Mouse (Mus musculus): ENCODE measurements around the gene Tmem80. TPM values are rescaled to one million over a fixed set of nuclear protein-coding genes. Genes with fewer than 3 reads are reported as not detected.

Tmem80 gene
- polyA plus RNA-seq (2015; fragmentation: Nextera tagmentation; extraction: Ambion mirVana): 54.7 and 58.8 TPM in 2 replicates

DNA sequence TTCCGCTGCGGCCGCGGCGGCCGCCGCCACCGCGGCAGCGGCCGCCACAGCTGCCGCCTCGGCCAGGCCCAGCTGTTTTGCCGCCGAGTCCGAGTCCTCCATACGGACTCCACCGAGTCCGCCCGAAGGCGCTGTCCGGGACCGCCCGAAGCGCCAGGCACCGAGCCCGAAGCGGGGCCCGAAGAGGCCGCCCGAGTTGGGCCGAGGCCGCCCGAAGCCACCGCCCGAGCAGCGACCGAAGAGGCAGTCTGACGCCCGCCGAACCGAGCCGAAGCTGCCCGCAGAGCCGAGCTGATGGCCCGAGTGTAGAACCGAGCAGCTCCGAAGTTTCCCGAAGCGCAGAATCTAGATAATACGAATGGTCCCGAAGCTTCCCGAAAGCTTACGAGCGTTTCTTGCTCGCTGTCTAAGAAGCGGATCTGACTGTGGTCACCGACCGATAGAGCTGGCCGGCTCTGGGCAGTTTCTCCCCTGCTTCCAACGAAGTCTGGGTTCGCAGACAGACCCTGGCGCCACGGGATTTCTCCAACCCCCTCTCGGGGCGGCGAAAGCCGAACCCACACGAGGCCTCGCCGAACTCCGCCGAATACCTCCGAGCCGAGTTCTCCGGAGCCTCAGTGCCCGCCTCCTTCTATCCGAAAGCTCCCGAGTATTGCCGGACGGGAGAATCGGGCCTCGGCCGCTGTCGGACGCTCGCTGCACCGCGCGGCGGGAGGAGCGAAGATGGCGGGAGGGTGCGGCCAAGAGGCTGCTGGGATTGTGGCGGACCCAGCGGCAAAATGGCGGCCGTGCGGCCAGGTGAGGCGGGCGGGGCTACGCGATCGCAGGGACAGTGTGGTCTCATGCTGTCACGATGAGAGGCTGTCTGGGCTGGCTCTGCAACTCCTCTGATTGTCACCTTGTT is at the start of gene Tmem80, which contains the start of gene Deaf1:
TSS of gene Tmem80 (plus strand) at position 271 of the 904 bp plus-strand sequence.
TSS of gene Deaf1 (minus strand) at position 222 of the 904 bp plus-strand sequence.
- peaks cover 39% of the 10 kb centered on the region for H3K4me1 ChIP-seq (replicated peaks)
- H3K27me3 ChIP-seq: no peaks in the 10 kb centered on the region
- no peaks in the 10 kb centered on the region for H3K9me3 ChIP-seq
- peak within 1 kb of the TSS; percentile 92 for H3K9ac ChIP-seq
- WGBS: under 1% methylated on average over 104 of the region's 105 CpGs
- peak within 1 kb of the TSS; percentile 70 for H3K4me3 ChIP-seq
- peaks cover 7% of the 10 kb centered on the region for H3K36me3 ChIP-seq
- H3K4me2 ChIP-seq: peak within 1 kb of the TSS; percentile 97
- ATAC-seq (ENCODE audit: low FRiP score, low read depth): peak; percentile 96
- peak within 1 kb of the TSS; percentile 96 for H3K27ac ChIP-seq (replicated peaks)

DNA sequence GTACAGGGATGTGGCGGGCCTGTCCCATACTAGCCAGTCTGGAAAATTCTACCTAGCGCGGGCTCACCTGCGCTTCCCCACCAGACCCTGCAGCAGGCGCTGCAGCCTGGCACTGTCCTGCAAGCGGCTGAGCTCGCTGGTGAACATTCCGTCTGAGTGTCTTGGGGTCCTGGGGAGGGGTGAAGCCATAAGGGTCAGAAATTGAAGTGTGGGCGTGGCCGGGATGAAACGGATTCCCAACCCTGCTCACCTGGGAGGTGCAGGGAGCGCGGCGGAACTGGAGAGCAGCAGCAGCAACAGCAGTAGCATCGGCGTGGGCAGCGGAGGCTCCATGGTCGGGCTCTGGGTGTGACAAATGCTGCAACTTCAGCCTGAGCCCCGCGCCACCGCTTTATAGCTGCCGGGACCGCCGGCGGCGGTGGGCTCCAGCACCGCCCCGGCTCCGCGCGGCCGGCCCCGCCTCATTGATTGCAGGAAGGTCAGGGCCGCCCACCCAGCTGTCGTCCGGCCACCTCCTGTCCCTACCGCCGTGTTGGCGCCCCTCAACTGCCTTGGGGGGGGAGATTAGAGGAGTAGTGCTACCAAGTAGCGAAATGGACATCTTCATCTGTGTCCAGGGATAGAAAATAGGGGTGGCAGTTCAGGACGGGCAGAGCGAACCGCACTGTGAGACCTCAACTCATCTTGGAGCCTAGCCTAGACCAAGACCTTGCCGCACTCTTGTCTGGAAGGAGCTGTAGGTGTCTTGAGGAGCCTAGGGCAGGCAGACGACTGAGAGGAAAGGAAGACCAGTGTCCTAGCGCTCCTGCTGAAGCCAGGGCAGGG is 48.6 kb upstream of the Tmem80 start, which contains the start of gene Sct:
TSS of gene Sct (minus strand) at position 368 of the 825 bp plus-strand sequence.
- Histone ChIP-seq H3K4me2 (peak within 1 kb of the TSS; percentile 100), H3K27ac (replicated peaks) (no peak within 1 kb of the TSS), H3K36me3 (no peaks in the 10 kb centered on the region), H3K9me3 (no peaks in the 10 kb centered on the region), H3K4me3 (peak within 1 kb of the TSS; percentile 55), H3K4me1 (replicated peaks) (peaks cover 10% of the 10 kb centered on the region), H3K9ac (peak within 1 kb of the TSS; percentile 59), H3K27me3 (no peaks in the 10 kb centered on the region)
- WGBS: 2% methylated on average over 46 of the region's 46 CpGs
- ATAC-seq (ENCODE audit: low FRiP score, low read depth): peak; percentile 80

DNA sequence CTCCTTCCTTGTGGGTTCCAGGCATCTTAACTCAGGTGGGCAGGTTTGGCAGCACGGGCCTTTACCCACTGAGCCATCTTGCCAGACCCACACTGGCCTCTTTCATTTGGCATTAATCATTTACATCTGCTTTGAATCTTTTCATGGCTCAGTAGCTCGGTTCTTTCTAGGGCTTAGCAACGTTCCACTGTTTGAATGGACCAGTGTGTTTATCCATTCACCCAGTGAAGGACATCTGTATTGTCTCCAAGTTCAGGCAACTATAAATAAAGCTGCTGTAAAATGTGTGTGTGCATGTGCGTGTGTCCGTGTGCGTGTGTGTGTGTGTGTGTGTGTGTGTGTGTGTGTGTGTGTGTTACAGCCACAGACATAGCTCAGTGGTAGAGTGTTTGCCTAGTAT is 46.1 kb upstream of the Tmem80 start:
- Histone ChIP-seq H3K4me2 (no peak overlapping the region), H3K4me3 (no peak overlapping the region), H3K27me3 (no peaks in the 10 kb centered on the region), H3K36me3 (no peaks in the 10 kb centered on the region), H3K9ac (no peak overlapping the region), H3K9me3 (no peaks in the 10 kb centered on the region), H3K4me1 (replicated peaks) (peaks cover 10% of the 10 kb centered on the region), H3K27ac (replicated peaks) (no peak overlapping the region)
- WGBS: 43% methylated on average over 6 of the region's 6 CpGs
- ATAC-seq (ENCODE audit: low FRiP score, low read depth): no peak

DNA sequence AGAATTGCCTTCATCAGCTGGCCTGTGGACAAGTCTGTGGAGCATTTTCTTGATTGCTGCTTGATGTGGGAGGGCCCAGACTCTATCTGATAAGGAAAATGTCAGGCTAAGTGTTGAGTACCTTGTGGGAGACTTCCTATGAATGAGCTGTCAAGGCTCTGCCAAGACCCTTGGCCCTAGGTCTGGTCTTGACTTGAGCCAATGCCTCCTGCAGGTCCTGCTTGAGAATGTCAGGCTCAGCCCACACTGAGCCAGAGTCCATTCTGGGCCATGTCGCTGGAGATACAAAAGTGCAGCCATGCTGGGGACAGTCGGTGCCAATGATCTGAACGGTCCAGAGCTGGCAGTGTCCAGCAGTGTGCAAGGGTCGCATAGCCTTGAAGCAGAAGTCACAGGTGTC is 44.8 kb upstream of the Tmem80 start:
- Histone ChIP-seq H3K27me3 (no peaks in the 10 kb centered on the region), H3K4me3 (no peak overlapping the region), H3K36me3 (no peaks in the 10 kb centered on the region), H3K4me1 (replicated peaks) (peaks cover 10% of the 10 kb centered on the region), H3K4me2 (no peak overlapping the region), H3K27ac (replicated peaks) (no peak overlapping the region), H3K9me3 (no peaks in the 10 kb centered on the region), H3K9ac (no peak overlapping the region)
- WGBS: 89% methylated on average over 4 of the region's 4 CpGs
- no peak for ATAC-seq (ENCODE audit: low FRiP score, low read depth)

DNA sequence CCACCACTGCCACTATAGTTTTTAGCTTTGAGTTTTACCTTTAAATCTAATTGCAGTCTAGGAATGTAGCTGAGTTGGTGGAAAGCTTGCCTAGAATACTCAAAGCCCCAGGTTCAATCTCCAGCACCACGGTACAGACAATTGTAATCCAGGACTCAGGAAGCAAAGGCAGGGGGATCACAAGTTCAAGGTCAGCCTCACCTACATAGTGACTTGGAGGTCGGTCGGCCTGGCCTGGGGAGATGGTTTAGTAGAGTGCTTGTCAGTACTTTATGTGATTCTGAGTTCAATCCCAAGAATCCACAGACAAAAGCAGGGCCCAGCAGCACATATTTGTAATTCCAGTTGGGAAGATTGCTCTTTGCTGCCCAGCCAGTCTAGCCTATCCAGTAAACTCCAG is 39.5 kb upstream of the Tmem80 start:
- Histone ChIP-seq H3K4me2 (no peak overlapping the region), H3K4me3 (no peak overlapping the region), H3K9ac (no peak overlapping the region), H3K27ac (replicated peaks) (no peak overlapping the region), H3K4me1 (replicated peaks) (peaks cover 17% of the 10 kb centered on the region), H3K9me3 (no peaks in the 10 kb centered on the region), H3K27me3 (peaks cover 24% of the 10 kb centered on the region), H3K36me3 (no peaks in the 10 kb centered on the region)
- no peak for ATAC-seq (ENCODE audit: low FRiP score, low read depth)
- 85% methylated on average over 3 of the region's 3 CpGs for WGBS

DNA sequence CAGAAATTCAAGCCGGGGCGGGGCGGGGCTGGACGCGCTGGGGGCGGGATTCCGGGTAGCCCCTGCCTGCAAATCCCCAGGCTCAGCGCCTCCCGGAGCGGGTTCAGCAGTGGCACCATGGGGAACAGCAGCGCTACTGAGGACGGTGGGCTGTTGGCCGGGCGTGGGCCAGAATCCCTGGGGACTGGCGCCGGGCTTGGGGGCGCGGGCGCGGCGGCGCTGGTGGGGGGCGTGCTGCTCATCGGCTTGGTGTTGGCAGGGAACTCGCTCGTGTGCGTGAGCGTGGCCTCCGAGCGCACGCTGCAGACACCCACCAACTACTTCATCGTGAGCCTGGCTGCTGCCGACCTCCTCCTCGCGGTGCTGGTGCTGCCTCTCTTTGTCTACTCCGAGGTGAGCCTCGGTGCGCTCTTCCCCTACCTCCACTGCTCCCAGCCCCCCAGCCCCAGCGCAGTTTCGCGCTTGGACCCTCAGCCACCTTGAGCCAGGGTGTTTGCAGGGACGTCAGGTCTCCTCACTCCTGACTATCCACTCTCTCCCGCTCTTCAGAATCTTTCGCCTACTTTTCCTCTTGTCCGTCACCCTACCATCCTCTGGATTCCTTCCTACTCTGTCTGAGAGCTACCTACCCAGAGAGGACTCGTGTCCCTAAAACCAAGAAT is 35.5 kb upstream of the Tmem80 start, which contains the start of gene Drd4:
TSS of gene Drd4 (plus strand) at position 86 of the 662 bp plus-strand sequence.
- Histone ChIP-seq H3K4me3 (peak within 1 kb of the TSS; percentile 57), H3K4me1 (replicated peaks) (peaks cover 34% of the 10 kb centered on the region), H3K27me3 (peaks cover 57% of the 10 kb centered on the region), H3K4me2 (peak within 1 kb of the TSS; percentile 99), H3K9me3 (no peaks in the 10 kb centered on the region), H3K9ac (peak within 1 kb of the TSS; percentile 61), H3K36me3 (peaks cover 4% of the 10 kb centered on the region), H3K27ac (replicated peaks) (no peak within 1 kb of the TSS)
- WGBS: 2% methylated on average over 46 of the region's 46 CpGs
- ATAC-seq (ENCODE audit: low FRiP score, low read depth): peak; percentile 53; the same call in 1 of the 2 replicates

DNA sequence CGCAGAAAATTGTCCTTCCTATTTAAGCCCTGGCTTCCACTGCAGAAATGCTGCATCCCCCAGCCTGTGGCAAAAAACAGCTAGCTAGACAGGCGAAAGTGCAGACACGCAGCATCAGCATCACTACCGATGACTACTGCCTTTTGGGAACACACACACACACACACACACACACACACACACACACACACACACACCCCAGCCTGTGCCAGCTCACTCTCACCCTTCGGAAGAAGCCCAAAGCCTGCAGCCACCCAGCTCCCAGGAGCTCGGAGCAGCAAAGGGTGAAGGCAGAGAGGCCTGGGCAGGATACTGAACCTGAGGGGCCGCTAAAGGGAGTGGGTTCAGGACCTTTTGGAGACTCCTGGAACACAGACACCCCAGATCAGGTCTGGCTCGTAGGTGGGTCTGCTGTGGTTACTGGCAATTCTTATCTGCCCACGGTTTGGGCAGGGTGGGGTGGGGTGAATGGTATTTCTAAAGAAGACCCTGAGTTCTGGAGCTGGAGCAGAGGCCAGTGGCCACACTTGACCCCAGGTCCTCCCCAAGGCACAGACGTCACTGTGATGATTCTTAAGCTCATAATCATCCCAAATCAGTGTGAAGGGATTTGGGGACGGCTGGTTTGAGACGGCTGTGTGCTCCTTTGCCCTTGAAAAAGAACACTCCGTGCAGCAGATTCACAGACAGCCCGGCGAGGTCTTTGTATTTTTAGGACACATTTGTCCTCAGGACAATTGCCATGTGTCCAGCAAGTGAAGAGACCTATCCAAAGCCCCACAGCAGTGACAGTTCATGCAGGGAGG is 34.8 kb upstream of the Tmem80 start:
- H3K27ac ChIP-seq (replicated peaks): no peak overlapping the region
- peak overlapping the region; percentile 99 for H3K4me2 ChIP-seq
- peaks cover 7% of the 10 kb centered on the region for H3K36me3 ChIP-seq
- peaks cover 57% of the 10 kb centered on the region for H3K27me3 ChIP-seq
- peak overlapping the region; percentile 57 for H3K4me3 ChIP-seq
- no peaks in the 10 kb centered on the region for H3K9me3 ChIP-seq
- 32% methylated on average over 15 of the region's 15 CpGs for WGBS
- peak; percentile 11; the same call in 1 of the 2 replicates for ATAC-seq (ENCODE audit: low FRiP score, low read depth)
- peaks cover 34% of the 10 kb centered on the region for H3K4me1 ChIP-seq (replicated peaks)
- peak overlapping the region; percentile 61; the same call in 1 of the 2 replicates for H3K9ac ChIP-seq

DNA sequence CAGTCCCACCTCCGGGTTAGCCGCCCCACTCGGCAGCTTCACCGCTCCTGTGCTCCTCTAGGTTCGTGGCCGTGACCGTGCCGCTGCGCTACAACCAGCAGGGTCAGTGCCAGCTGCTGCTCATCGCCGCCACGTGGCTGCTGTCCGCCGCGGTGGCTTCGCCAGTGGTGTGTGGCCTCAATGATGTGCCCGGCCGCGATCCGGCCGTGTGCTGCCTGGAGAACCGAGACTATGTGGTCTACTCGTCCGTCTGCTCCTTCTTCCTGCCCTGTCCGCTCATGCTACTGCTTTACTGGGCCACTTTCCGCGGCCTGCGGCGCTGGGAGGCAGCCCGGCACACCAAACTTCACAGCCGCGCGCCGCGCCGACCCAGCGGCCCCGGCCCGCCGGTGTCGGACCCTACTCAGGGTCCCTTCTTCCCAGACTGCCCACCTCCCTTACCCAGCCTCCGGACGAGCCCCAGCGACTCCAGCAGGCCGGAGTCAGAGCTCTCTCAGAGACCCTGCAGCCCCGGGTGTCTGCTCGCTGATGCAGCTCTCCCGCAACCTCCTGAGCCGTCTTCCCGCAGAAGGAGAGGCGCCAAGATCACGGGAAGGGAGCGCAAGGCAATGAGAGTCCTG is 33.6 kb upstream of the Tmem80 start:
- WGBS: 2% methylated on average over 53 of the region's 53 CpGs
- Histone ChIP-seq H3K9me3 (no peaks in the 10 kb centered on the region), H3K4me2 (peak overlapping the region; percentile 62), H3K4me1 (replicated peaks) (peaks cover 34% of the 10 kb centered on the region), H3K4me3 (peak overlapping the region; percentile 31), H3K36me3 (peaks cover 7% of the 10 kb centered on the region), H3K27ac (replicated peaks) (no peak overlapping the region), H3K27me3 (peaks cover 57% of the 10 kb centered on the region), H3K9ac (no peak overlapping the region; the same call in 1 of the 2 replicates)
- ATAC-seq (ENCODE audit: low FRiP score, low read depth): no peak; the same call in 1 of the 2 replicates

DNA sequence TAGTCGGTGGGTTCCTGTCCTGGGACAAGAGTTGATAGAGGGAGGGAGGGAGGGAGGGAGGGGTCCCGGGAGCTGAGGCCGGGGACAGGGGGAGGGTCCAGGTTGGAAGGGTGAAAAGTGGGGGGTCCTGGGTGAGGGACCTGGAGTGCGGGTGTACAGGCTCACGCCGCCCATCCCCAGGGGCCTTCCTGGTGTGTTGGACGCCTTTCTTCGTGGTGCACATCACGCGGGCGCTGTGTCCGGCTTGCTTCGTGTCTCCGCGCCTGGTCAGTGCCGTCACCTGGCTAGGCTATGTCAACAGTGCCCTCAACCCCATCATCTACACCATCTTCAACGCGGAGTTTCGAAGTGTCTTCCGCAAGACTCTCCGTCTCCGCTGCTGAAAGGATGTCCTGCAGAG is 33.1 kb upstream of the Tmem80 start:
- Histone ChIP-seq H3K4me3 (peak overlapping the region; percentile 31), H3K27me3 (peaks cover 57% of the 10 kb centered on the region), H3K27ac (replicated peaks) (no peak overlapping the region), H3K4me1 (replicated peaks) (peaks cover 34% of the 10 kb centered on the region), H3K9me3 (no peaks in the 10 kb centered on the region), H3K4me2 (peak overlapping the region; percentile 62), H3K9ac (no peak overlapping the region), H3K36me3 (peaks cover 12% of the 10 kb centered on the region)
- 9% methylated on average over 22 of the region's 22 CpGs for WGBS
- no peak for ATAC-seq (ENCODE audit: low FRiP score, low read depth)

DNA sequence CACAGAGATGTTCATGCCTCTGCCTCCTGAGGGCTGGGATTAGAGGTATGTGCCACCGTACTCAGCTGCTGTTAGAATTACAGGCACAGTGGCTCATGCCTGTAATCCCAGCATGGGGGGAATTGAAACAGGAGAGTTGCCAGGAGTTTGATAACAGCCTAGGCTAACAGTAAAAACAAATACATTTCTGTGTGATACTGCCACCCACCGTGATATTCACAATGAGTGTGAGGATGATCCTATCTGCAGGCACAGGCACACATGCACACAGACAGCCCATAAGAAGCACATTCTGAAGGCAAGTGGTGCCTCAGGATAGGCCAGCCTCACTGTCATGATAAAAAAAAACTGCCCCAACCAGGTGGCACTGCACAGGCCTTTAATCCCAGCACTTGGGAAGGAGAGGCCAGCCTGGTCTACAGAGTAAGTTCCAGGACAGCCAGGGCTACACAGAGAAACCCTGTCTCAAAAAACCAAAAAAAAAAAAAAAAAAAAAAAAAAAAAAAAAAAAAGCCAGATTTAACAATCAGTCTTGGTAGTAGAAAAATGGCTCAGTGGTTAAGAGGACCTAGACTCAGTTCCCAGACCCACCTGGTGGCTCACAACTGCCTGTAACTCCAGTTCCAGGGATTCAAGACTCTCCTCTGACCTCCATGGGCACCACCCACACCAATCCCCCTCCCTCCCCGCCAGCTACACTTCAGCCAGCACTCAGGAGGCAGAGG is 29.5 kb upstream of the Tmem80 start:
- 71% methylated on average over 3 of the region's 3 CpGs for WGBS
- H3K4me1 ChIP-seq (replicated peaks): peaks cover 16% of the 10 kb centered on the region
- H3K27ac ChIP-seq (replicated peaks): no peak overlapping the region
- peaks cover 46% of the 10 kb centered on the region for H3K36me3 ChIP-seq
- no peak overlapping the region for H3K4me3 ChIP-seq
- H3K27me3 ChIP-seq: peaks cover 32% of the 10 kb centered on the region
- no peak overlapping the region for H3K4me2 ChIP-seq
- no peaks in the 10 kb centered on the region for H3K9me3 ChIP-seq
- no peak overlapping the region for H3K9ac ChIP-seq
- ATAC-seq (ENCODE audit: low FRiP score, low read depth): no peak

Measured in hindbrain, embryonic 15.5 days (tissue).